Mouse (Mus musculus) CH12.LX (cell line): ENCODE measurements around the gene Eepd1. TPM values are rescaled to one million over a fixed set of nuclear protein-coding genes. Genes with fewer than 3 reads are reported as not detected.

Source experiments
- DNase-seq: peaks from one replicate; pipeline ENCODE4 v3.0.0-alpha.2; 2013; ENCODE audit errors: extremely low read depth
- H3K27ac ChIP-seq: 2 replicates; pipeline ENCODE4 v1.5.1; 2012; ENCODE audit warnings: low read depth, mild to moderate bottlenecking, control low read depth, moderate library complexity; ENCODE audit not compliant: insufficient read depth
- H3K27me3 ChIP-seq: replicated peaks from 2 replicates; pipeline ENCODE3; 2012; ENCODE audit warnings: inconsistent platforms
- H3K36me3 ChIP-seq, 2 experiments: replicated peaks in 1 of 2; 2 replicates each; pipeline versions ENCODE3 to v1.6.1; 2012; ENCODE audit warnings: inconsistent platforms in 1 of 2, low read length in 1 of 2, mild to moderate bottlenecking in 1 of 2, mixed read lengths in 1 of 2, moderate library complexity in 1 of 2; ENCODE audit not compliant: control insufficient read depth in 1 of 2, insufficient read depth in 1 of 2
- H3K4me1 ChIP-seq, 2 experiments: 2 replicates each; pipeline ENCODE4 v1.6.1; 2012; ENCODE audit warnings: inconsistent platforms in 1 of 2, moderate library complexity in 1 of 2; ENCODE audit not compliant: insufficient read depth in 2 of 2, control insufficient read depth in 1 of 2
- H3K4me2 ChIP-seq: 2 replicates; pipeline ENCODE4 v1.6.1; 2012; ENCODE audit warnings: low read depth, mild to moderate bottlenecking, control low read depth; ENCODE audit not compliant: poor library complexity, insufficient read depth, severe bottlenecking
- H3K4me3 ChIP-seq, 3 experiments: fragments of 150-350 bp in 1 of 3; sonication (generic) in 1 of 3; replicated peaks in 1 of 3; 2 replicates each; pipeline versions ENCODE3 to v1.5.1; 2011 to 2012; ENCODE audit warnings: low read depth in 2 of 3, low read length in 2 of 3, mild to moderate bottlenecking in 2 of 3, moderate library complexity in 2 of 3, control low read depth in 1 of 3, improper control_type of control experiment in 1 of 3, inconsistent platforms in 1 of 3, mixed read lengths in 1 of 3; ENCODE audit not compliant: poor library complexity in 1 of 3
- H3K79me2 ChIP-seq: replicated peaks from 2 replicates; pipeline ENCODE4 v1.6.1; 2012; ENCODE audit warnings: mild to moderate bottlenecking, moderate library complexity; ENCODE audit not compliant: control insufficient read depth, poor library complexity, insufficient read depth, severe bottlenecking; ENCODE audit errors: extremely low read depth
- H3K9ac ChIP-seq: 2 replicates; pipeline ENCODE4 v1.6.1; 2012; ENCODE audit warnings: low read depth, mild to moderate bottlenecking, control low read depth, moderate library complexity; ENCODE audit not compliant: insufficient read depth
- H3K9me3 ChIP-seq: replicated peaks from 2 replicates; pipeline ENCODE3; 2012; ENCODE audit warnings: low read length, inconsistent platforms, mixed read lengths
- BHLHE40 ChIP-seq: IDR thresholded peaks from 2 replicates; pipeline ENCODE4 v1.6.1; 2011; ENCODE audit warnings: mild to moderate bottlenecking, low read depth, low read length, improper control_type of control experiment
- CHD1 ChIP-seq: IDR thresholded peaks from 2 replicates; pipeline ENCODE4 v1.6.1; 2012; ENCODE audit warnings: low read depth, low read length, improper control_type of control experiment, inconsistent platforms
- CTCF ChIP-seq, 2 experiments: IDR thresholded peaks in 1 of 2; conservative IDR thresholded peaks in 1 of 2; 2 replicates each; pipeline ENCODE4 v1.5.1; 2011 to 2012; ENCODE audit warnings: low read depth in 2 of 2, low read length in 2 of 2, improper control_type of control experiment in 1 of 2, inconsistent platforms in 1 of 2, mild to moderate bottlenecking in 1 of 2, moderate library complexity in 1 of 2
- E2F4 ChIP-seq: IDR thresholded peaks from 2 replicates; pipeline ENCODE4 v1.6.1; 2011; ENCODE audit warnings: low read depth, low read length, improper control_type of control experiment; ENCODE audit not compliant: insufficient replicate concordance
- ELF1 ChIP-seq: IDR thresholded peaks from 2 replicates; pipeline ENCODE4 v1.6.1; 2014; ENCODE audit warnings: low read depth, mild to moderate bottlenecking, inconsistent platforms, low read length, improper control_type of control experiment
- EP300 ChIP-seq: IDR thresholded peaks from 2 replicates; pipeline ENCODE4 v1.6.1; 2011; ENCODE audit warnings: low read length, improper control_type of control experiment
- GABPA ChIP-seq: IDR thresholded peaks from 2 replicates; pipeline ENCODE4 v1.6.1; 2012; ENCODE audit warnings: low read depth, low read length, improper control_type of control experiment, inconsistent platforms; ENCODE audit not compliant: insufficient replicate concordance
- JUND ChIP-seq: conservative IDR thresholded peaks from 2 replicates; pipeline ENCODE4 v1.6.1; 2011; ENCODE audit warnings: low read depth, low read length, improper control_type of control experiment
- KAT2A ChIP-seq: IDR thresholded peaks from 2 replicates; pipeline ENCODE4 v1.6.1; 2012; ENCODE audit warnings: low read length, improper control_type of control experiment, inconsistent platforms; ENCODE audit not compliant: insufficient replicate concordance
- MAFK ChIP-seq: IDR thresholded peaks from 2 replicates; pipeline ENCODE4 v1.6.1; 2011; ENCODE audit warnings: low read length, improper control_type of control experiment; ENCODE audit not compliant: insufficient replicate concordance
- MAZ ChIP-seq: IDR thresholded peaks from 2 replicates; pipeline ENCODE4 v1.6.1; 2012; ENCODE audit warnings: low read depth, mild to moderate bottlenecking, inconsistent platforms, low read length, improper control_type of control experiment, moderate library complexity
- MEF2A ChIP-seq: IDR thresholded peaks from 2 replicates; pipeline ENCODE4 v1.6.1; 2014; ENCODE audit warnings: low read depth, mild to moderate bottlenecking, inconsistent platforms, low read length, improper control_type of control experiment, borderline replicate concordance
- MXI1 ChIP-seq: IDR thresholded peaks from 2 replicates; pipeline ENCODE4 v1.6.1; 2011; ENCODE audit warnings: mild to moderate bottlenecking, low read depth, low read length, improper control_type of control experiment
- MYC ChIP-seq: IDR thresholded peaks from 2 replicates; pipeline ENCODE4 v1.6.1; 2011; ENCODE audit warnings: low read depth, mild to moderate bottlenecking, improper control_type of control experiment, low read length
- NELFE ChIP-seq: IDR thresholded peaks from 2 replicates; pipeline ENCODE4 v1.6.1; 2011; ENCODE audit warnings: low read depth, low read length, improper control_type of control experiment
- NRF1 ChIP-seq: IDR thresholded peaks from 2 replicates; pipeline ENCODE4 v1.6.1; 2014; ENCODE audit warnings: low read depth, mild to moderate bottlenecking, inconsistent platforms, low read length, improper control_type of control experiment, moderate library complexity
- POLR2A ChIP-seq: IDR thresholded peaks from 2 replicates; pipeline ENCODE4 v1.6.1; 2011; ENCODE audit warnings: low read depth, mild to moderate bottlenecking, improper control_type of control experiment, low read length
- SIN3A ChIP-seq: IDR thresholded peaks from 2 replicates; pipeline ENCODE4 v1.6.1; 2012; ENCODE audit warnings: low read length, improper control_type of control experiment, inconsistent platforms
- TBP ChIP-seq: conservative IDR thresholded peaks from 2 replicates; pipeline ENCODE4 v1.6.1; 2011; ENCODE audit warnings: low read depth, low read length, improper control_type of control experiment
- TCF12 ChIP-seq: IDR thresholded peaks from 2 replicates; pipeline ENCODE4 v1.6.1; 2014; ENCODE audit warnings: low read depth, mild to moderate bottlenecking, inconsistent platforms, low read length, improper control_type of control experiment
- UBTF ChIP-seq: IDR thresholded peaks from 2 replicates; pipeline ENCODE4 v1.6.1; 2012; ENCODE audit warnings: low read depth, mild to moderate bottlenecking, inconsistent platforms, low read length, improper control_type of control experiment, moderate library complexity
- ZKSCAN1 ChIP-seq: IDR thresholded peaks from 2 replicates; pipeline ENCODE4 v1.6.1; 2012; ENCODE audit warnings: low read depth, inconsistent platforms, low read length, improper control_type of control experiment, borderline replicate concordance
- dilution Hi-C: fragments of 300-500 bp; cut with MboI; formaldehyde crosslinking; loops from 2 replicates; pipeline ENCODE4 v1.14.3; 2020; ENCODE audit warnings: low sequenced_read_pairs; ENCODE audit not compliant: extremely low pct_unique_long_range_greater_than_20kb, extremely low pct_ligation_motif_present
- in situ Hi-C: fragments of 300-500 bp; cut with MboI; formaldehyde crosslinking; loops from 3 replicates; pipeline ENCODE4 v1.14.3; 2019; ENCODE audit warnings: low sequenced_read_pairs, low pct_ligation_motif_present, low pct_unique_long_range_greater_than_20kb, mixed read lengths
- polyA plus RNA-seq: library from polyadenylated mRNA; unstranded; fragments of >175 nt; gene quantifications from 2 replicates; pipeline ENCODE4 v1.2.1, GENCODE M21; 2012; ENCODE audit warnings: low read depth; ENCODE audit not compliant: insufficient read length
- total RNA-seq, 2 experiments: library from RNA; depleted of rRNA; stranded (reverse); fragments of 300-350 nt in 1 of 2; fragments of >200 nt in 1 of 2; gene quantifications; 2 replicates each; pipeline ENCODE4 v1.2.3; 2012 to 2014

Eepd1 gene
- total and polyA plus RNA-seq, 3 experiments, result 1.3 to 2.5 (median 2.2) TPM

- H3K9ac ChIP-seq, result no peak overlapping the region
- dilution Hi-C loops, result no loop called here
- no peak overlapping the region for H3K27ac ChIP-seq
- H3K36me3 ChIP-seq, result no peaks in the 10 kb centered on the region
- H3K4me3 ChIP-seq, result no peak overlapping the region
- H3K79me2 ChIP-seq, result no peaks in the 10 kb centered on the region
- no peak overlapping the region for H3K4me2 ChIP-seq
- H3K27me3 ChIP-seq, result no peaks in the 10 kb centered on the region
- peaks cover 2% of the 10 kb centered on the region for H3K9me3 ChIP-seq
- H3K4me1 ChIP-seq, result peaks cover 0 to 12% of the 10 kb centered on the region in 2 experiments; a peak in 2 of 4 replicates
- no peak for TF ChIP-seq MAZ
- TF ChIP-seq EP300, result no peak
- TF ChIP-seq MEF2A, result no peak
- TF ChIP-seq NRF1, result no peak
- TF ChIP-seq POLR2A, result no peak
- TF ChIP-seq MYC, result no peak
- no peak for TF ChIP-seq KAT2A
- TF ChIP-seq TBP, result no peak
- no peak for TF ChIP-seq ZKSCAN1
- no peak for TF ChIP-seq MXI1
- TF ChIP-seq MAFK, result no peak
- TF ChIP-seq CHD1, result no peak
- no peak for TF ChIP-seq TCF12
- TF ChIP-seq SIN3A, result no peak
- TF ChIP-seq GABPA, result no peak
- TF ChIP-seq NELFE, result no peak
- TF ChIP-seq, all 38 proteins: peak for 0
- no peak for DNase-seq
- in situ Hi-C loops, result no loop called here
Observed at GRCm38 (mm10) chr9:25558834-25559233, 77.5 kb downstream of the Eepd1 start.

GRCm38 (mm10) chr9:25560016-25560758 is 78.8 kb downstream of the Eepd1 start:
- in situ Hi-C loops (no loop called here), dilution Hi-C loops (no loop called here)
- no peaks in the 10 kb centered on the region for H3K27me3 ChIP-seq
- H3K9ac ChIP-seq, result no peak overlapping the region
- DNase-seq, result no peak
- no peak for TF ChIP-seq JUND
- TF ChIP-seq ELF1, result no peak
- TF ChIP-seq MYC, result no peak
- TF ChIP-seq CHD1, result no peak
- no peak for TF ChIP-seq EP300
- no peak for TF ChIP-seq CTCF (conservative IDR thresholded peaks at IDR 0.05 in 1 of 2, IDR thresholded peaks at IDR 0.05 in 1 of 2; ENCODE audit: low read depth in 2 of 2, low read length in 2 of 2)
- TF ChIP-seq E2F4, result no peak
- no peak for TF ChIP-seq UBTF
- TF ChIP-seq MAZ, result no peak
- no peak for TF ChIP-seq BHLHE40
- no peak for TF ChIP-seq MEF2A
- H3K27ac ChIP-seq, result no peak overlapping the region
- no peak overlapping the region for H3K4me2 ChIP-seq
- no peak overlapping the region for H3K4me3 ChIP-seq
- H3K36me3 ChIP-seq, result no peaks in the 10 kb centered on the region
- no peaks in the 10 kb centered on the region for H3K79me2 ChIP-seq
- peaks cover 2% of the 10 kb centered on the region for H3K9me3 ChIP-seq
- peaks cover 0 to 12% of the 10 kb centered on the region in 2 experiments; a peak in 2 of 4 replicates for H3K4me1 ChIP-seq
